Mouse (Mus musculus) NIH3T3 (cell line): ENCODE results near the gene B230307C23Rik.
"Not testable (repeated sequence)": the region's sequence is repeated elsewhere in the genome, so short reads cannot be mapped to it uniquely, and the experiment has no call there.

ENCODE experiments used
- DNase-seq: peaks from one replicate; pipeline ENCODE4 v3.0.0-alpha.2; 2012; ENCODE audit warnings: low read depth

B230307C23Rik gene

DNA sequence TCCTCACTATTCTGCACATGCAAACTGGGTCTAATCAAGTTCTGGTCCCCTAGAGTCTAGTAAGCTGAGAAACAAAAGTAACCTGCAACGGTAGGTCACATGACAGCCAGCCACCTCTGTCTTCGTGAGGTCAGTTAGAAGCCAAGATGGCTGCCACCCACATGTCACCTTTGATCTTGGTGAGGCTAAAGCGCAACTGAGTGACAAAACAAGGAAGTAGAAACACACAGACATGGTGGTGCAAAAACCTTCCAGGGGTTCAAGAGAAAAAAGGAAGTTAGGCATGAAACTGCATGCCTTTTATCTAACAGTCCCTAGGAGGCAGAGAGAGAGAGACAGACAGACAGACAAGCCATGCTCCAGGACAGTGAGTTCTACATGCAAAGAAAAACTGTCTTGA lies 25.0 kb downstream of the B230307C23Rik start:
- no peak for DNase-seq

DNA sequence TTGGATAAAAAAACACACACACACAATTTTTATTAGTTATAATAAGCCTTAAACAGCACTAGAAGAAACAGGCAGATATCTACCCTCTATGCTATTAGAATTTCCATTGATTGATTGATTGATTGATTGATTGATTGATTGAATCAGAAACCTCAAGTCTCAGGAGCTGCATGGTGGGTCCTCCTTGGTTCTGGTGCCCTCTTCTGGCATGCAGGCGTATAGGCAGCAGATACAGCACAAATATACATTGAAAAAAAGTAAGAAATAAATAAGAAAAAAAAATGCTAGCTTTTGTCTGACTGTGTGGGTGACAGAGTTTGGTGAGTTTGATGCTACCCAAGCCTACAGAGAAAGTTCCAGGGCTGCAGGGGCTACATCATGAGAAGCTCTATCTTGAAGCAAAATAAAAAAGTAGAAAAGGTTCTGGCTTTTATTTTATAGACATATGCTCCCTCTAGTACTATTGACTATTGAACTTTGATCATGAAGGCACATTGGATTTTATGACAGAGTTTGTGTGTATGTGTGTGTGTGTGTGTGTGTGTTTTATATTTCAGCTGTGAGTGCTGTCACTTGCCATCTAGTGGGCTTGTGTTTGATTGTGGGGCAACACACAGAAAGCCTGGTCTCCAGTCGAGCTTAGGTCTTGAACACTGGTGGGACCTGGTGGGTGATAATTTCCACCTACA lies 25.7 kb downstream of the B230307C23Rik start:
- peak; percentile 36 for DNase-seq

DNA sequence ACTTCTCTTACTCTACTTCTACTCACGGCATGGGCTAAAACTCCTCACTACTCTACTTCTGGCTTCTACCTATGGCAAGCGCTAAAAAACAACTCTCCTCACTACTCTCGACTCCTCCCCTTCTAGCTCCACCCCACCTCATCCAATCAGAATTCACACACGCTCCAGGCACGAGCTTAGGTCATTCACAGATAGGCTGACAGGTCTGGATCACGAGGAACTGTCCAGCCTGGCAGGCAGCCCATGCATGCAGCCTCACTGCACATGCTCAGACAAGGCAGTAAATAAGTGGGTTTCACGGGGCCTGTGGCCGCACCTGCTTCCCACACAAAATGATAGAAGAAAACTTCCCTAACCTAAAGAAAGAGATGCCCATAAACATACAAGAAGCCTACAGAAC lies 29.1 kb downstream of the B230307C23Rik start:
- DNase-seq = not testable (repeated sequence)

DNA sequence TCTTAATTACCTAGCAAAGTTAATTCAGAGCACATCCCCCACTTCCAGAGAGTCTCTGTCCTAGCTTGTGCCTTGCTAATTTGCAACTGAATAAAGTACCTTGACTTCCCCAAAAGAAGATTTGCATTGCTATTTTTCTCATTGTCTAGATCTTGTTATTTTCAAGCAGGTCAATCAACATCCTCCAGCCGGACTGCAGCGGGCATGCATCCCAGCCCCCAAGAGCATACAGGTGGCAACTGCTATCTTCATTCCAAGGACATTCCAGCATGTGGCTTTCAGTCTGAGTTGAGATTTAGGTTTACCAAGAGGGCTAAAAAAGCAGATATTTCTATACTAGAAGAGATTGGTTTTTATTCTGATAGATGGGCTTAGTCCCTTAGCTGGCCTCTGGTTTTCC lies 37.9 kb downstream of the B230307C23Rik start:
- not testable (repeated sequence) for DNase-seq

DNA sequence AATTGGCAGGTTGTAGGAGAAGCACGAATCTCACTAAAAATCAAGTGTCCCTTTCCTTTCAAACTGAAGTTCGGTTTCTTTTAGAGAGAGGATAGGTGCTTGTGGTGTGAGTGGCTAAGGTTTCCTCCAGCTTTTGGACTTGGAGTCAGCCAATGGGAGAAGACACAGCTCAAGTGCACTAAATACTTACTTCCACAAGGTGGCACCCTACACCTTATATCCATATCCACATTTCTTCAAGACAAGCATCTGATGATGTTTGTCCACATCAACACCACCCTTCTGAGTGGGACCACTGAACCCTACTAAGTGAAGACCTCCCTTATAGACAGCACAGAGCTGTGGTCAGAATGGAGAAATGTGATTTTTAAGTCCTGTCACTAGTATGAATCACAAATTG lies 44.6 kb downstream of the B230307C23Rik start:
- DNase-seq = peak; percentile 52

DNA sequence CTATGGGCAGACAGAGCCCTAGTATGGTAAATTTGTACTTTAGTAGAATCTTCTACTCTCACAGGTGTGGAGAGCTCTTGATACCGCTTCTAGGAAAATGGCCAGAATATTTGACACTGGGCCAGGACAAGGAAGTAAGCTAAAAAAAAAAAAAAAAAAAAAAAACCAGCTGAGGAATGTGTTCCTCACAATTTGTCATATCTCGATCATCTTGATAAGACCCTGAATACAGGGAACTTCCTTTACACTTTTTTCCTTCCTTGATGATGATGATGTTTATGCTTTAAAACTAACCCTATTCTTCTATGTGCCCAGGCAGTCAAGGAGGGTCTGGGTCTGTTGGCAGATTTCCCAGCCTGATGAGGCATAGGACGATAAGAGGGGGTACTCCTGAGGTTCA lies 82.3 kb downstream of the B230307C23Rik start:
- DNase-seq = not testable (repeated sequence)

DNA sequence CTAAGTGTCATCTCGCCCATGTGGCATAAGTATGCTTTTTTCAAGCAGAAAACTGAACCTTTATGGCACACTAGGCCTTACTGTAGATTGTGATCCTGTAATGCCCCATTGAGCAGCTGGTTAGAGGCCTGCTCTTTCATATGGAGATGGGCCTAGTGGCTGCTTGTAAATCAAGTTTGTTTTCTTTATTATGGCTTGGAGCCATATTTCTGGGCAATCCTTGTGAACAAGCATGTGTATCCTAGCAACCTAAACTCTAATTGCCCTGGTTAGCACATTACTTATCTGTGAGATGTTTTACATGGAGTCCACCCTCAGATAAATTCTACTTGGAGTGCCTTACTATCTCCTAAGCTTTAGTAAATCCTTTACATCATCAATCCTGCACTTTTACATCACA lies 84.0 kb downstream of the B230307C23Rik start:
- DNase-seq = peak; percentile 30
